Mouse (Mus musculus) bone marrow, adult 2 months (tissue): ENCODE results near the gene Slc35e3. TPM values are rescaled to one million over a fixed set of nuclear protein-coding genes. Genes with fewer than 3 reads are reported as not detected.

Experiments used
- H3K27ac ChIP-seq: fragments of 200-500 bp; 2 replicates; pipeline ENCODE4 v1.5.1; 2012; ENCODE audit warnings: low read depth, mild to moderate bottlenecking, control low read depth, inconsistent platforms, low read length; ENCODE audit not compliant: control insufficient read depth, poor library complexity, insufficient read depth
- H3K4me1 ChIP-seq: fragments of 200-500 bp; 2 replicates; pipeline ENCODE4 v1.6.1; 2011; ENCODE audit warnings: low read length; ENCODE audit not compliant: control insufficient read depth, insufficient read depth
- H3K4me3 ChIP-seq: fragments of 200-500 bp; replicated peaks from 2 replicates; pipeline ENCODE3; 2011; ENCODE audit warnings: mild to moderate bottlenecking, low read depth, low read length, control low read depth; ENCODE audit not compliant: control insufficient read depth
- CTCF ChIP-seq: fragments of 200-500 bp; IDR thresholded peaks from 2 replicates; pipeline ENCODE4 v1.5.1; 2011; ENCODE audit warnings: low read length, control low read depth; ENCODE audit not compliant: control insufficient read depth, insufficient read depth
- POLR2A ChIP-seq: fragments of 200-500 bp; IDR thresholded peaks from 2 replicates; pipeline ENCODE4 v1.6.1; 2011; ENCODE audit warnings: low read depth, mild to moderate bottlenecking, control low read depth, low read length, borderline replicate concordance; ENCODE audit not compliant: control insufficient read depth
- WGBS: fragments of 180-500 bp; shearing (Covaris S2); methylation state at CpG from one replicate; pipeline ENCODE4 v1.1.7; 2018; 5-methylcytosine and 5-hydroxymethylcytosine counted together
- polyA plus RNA-seq: library from polyadenylated mRNA; stranded (reverse); fragments of >200 nt; gene quantifications from 2 replicates; pipeline ENCODE4 v1.2.4, GENCODE M21; 2011; ENCODE audit warnings: low replicate concordance; ENCODE audit not compliant: missing spikeins, insufficient read depth, insufficient read length

The Slc35e3 gene
- polyA plus RNA-seq, 1 experiment: 8.3 TPM

GRCm38 (mm10) chr10:117778328-117778910 is 32.3 kb upstream of the Slc35e3 start:
- Histone ChIP-seq H3K27ac (no peak overlapping the region), H3K4me3 (no peak overlapping the region), H3K4me1 (no peaks in the 10 kb centered on the region)
- 92% methylated on average over 12 of the region's 12 CpGs for WGBS
- TF ChIP-seq CTCF (no peak), POLR2A (no peak)

- H3K4me1 ChIP-seq: no peaks in the 10 kb centered on the region
- WGBS: 93% methylated on average over 17 of the region's 17 CpGs
- H3K4me3 ChIP-seq: no peak overlapping the region
- TF ChIP-seq POLR2A (no peak), CTCF (no peak)
- H3K27ac ChIP-seq: no peak overlapping the region
These were observed 31.5 kb upstream of the Slc35e3 start for GRCm38 (mm10) chr10:117777501-117778327.

GRCm38 (mm10) chr10:117777103-117777470 is 30.9 kb upstream of the Slc35e3 start:
- no peak for TF ChIP-seq CTCF
- no peak for TF ChIP-seq POLR2A
- Histone ChIP-seq H3K4me3 (no peak overlapping the region), H3K27ac (no peak overlapping the region), H3K4me1 (no peaks in the 10 kb centered on the region)
- WGBS: 90% methylated on average over 3 of the region's 3 CpGs

- no peak for TF ChIP-seq POLR2A
- no peak for TF ChIP-seq CTCF
- 64% methylated on average over 12 of the region's 12 CpGs for WGBS
- no peak overlapping the region for H3K4me3 ChIP-seq
These were observed 30.3 kb upstream of the Slc35e3 start for GRCm38 (mm10) chr10:117776281-117777102.

GRCm38 (mm10) chr10:117775401-117776144 is 29.4 kb upstream of the Slc35e3 start:
- Histone ChIP-seq H3K27ac (no peak overlapping the region), H3K4me3 (no peak overlapping the region), H3K4me1 (no peaks in the 10 kb centered on the region)
- TF ChIP-seq POLR2A (no peak), CTCF (no peak)
- 82% methylated on average over 6 of the region's 6 CpGs for WGBS

More at GRCm38 (mm10) chr10:117776281-117777102, 30.3 kb upstream of the Slc35e3 start:
- Histone ChIP-seq H3K27ac (no peak overlapping the region), H3K4me1 (no peaks in the 10 kb centered on the region)

DNA sequence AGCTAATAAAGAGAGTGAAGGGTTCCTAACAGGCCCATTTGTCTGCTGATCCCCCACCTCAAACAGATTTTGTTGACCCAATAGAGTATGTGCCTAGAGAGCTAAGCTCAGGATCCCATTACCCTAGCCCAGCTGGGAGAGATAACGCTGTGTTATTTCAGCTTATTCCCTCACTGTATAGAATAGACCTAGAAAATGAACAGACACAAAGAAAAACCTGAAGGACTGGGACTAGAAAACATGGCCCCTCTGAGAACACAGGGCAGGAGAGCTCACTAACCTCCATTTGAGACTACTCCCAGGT is 28.6 kb upstream of the Slc35e3 start:
- H3K27ac ChIP-seq: no peak overlapping the region
- 95% methylated on average over 1 of the region's 1 CpGs for WGBS
- no peaks in the 10 kb centered on the region for H3K4me1 ChIP-seq
- TF ChIP-seq CTCF (no peak), POLR2A (no peak)
- no peak overlapping the region for H3K4me3 ChIP-seq

GRCm38 (mm10) chr10:117774011-117774816 is 28.0 kb upstream of the Slc35e3 start:
- H3K4me3 ChIP-seq: no peak overlapping the region
- 92% methylated on average over 22 of the region's 22 CpGs for WGBS
- no peaks in the 10 kb centered on the region for H3K4me1 ChIP-seq
- no peak overlapping the region for H3K27ac ChIP-seq
- no peak for TF ChIP-seq POLR2A
- no peak for TF ChIP-seq CTCF
